Mouse (Mus musculus) testis, postnatal 10 days (tissue): Measurements from ENCODE around the gene Usmg5.
A peak's percentile ranks its signal among the peaks of the same experiment; 100 is the strongest.
"Not testable (repeated sequence)": the region's sequence is repeated elsewhere in the genome, so short reads cannot be mapped to it uniquely, and the experiment has no call there.

Experiments used
- DNase-seq: peaks from one replicate; pipeline ENCODE4 v3.0.0; 2021; ENCODE audit warnings: low spot score

Gene Usmg5

DNA sequence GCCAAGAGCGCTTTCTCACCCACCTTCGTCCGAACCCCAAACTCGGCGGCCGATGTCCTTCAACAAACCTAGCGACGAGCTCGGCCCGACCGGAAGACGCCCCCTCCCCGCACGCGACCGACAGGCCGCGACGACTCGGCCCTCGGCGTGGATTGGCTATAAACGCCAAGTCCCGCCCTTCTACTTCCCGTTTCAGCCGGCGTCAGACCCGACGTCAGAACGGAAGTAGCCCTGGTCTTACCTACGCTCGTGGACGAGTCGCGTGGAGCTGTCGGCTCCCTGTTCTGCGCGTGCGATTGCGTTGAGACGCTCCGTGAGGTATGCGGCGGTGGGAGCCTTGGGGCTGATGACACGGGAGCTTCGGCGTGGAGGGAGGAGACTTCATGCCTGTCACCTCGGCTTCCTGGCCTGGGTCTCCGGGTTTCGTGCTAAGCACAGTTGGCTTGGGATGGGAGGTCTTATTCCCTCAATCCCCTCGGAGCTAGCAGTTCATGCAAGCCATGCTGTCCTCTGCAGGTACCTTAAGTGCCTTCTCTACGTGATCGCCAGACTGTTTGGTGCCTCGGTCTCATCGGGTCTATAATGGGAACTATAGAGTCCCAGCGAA, at the start of gene Usmg5, which contains the start of gene Pdcd11:
Gene Usmg5, minus strand, starts transcription at position 98 of the 607 bp plus-strand sequence.
Gene Pdcd11, plus strand, starts transcription at position 219 of the 607 bp plus-strand sequence.
- peak; percentile 96 for DNase-seq

DNA sequence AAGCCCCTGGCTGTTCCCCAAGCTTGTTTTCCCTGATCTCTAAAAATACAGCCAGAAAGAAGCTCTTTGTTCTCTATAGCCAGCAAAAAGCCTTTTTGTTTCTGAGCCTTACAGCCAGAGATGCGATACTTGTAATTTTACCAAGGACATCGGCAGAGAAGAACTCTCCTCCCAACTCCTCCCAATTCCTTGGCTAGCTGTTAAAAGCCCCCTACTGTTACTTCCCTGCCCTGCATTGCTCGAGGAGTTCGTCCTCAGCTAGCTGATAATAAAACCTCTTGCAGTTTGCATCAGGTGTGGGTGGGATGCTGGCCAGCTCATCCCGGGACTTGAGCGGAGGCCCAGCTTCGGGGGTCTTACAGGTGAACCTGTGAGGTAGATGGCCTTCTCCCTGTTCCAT, 49.2 kb upstream of the Usmg5 start:
- DNase-seq, result not testable (repeated sequence)

DNA sequence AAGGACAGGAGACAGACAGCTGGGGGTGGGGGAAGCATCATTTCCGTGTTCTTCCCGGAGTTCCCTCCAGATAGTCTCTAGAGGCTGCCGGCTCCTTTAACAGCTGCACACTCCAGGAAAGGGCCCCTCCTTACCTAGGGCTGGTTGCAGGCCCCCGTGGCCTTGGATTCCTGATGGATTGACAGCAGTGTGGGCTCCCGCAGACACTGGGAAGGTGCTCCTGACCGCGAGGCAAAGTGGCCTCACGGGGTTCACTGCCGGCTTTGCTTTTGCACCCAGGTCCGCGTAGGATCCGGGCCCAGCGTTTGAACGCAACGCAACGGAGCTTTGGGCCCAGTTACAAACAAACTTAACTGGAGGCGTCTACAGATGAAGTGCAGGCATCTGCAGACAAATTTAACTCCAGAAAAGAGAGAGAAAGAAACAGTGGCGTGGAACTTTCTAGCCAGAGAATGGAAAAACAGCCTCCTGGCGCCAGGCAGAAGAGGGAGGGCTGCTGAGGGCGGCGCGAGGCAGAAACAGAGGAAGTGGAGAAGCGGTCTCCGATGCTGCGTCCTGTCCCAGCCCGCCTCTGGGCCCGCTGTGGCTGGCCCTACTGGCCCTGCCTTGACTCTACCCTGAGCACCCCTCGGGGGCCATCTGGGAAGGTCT, 47.4 kb upstream of the Usmg5 start, which contains the start of gene Calhm2:
Gene Calhm2, minus strand, starts transcription at position 524 of the 651 bp plus-strand sequence.
- peak; percentile 75 for DNase-seq

DNA sequence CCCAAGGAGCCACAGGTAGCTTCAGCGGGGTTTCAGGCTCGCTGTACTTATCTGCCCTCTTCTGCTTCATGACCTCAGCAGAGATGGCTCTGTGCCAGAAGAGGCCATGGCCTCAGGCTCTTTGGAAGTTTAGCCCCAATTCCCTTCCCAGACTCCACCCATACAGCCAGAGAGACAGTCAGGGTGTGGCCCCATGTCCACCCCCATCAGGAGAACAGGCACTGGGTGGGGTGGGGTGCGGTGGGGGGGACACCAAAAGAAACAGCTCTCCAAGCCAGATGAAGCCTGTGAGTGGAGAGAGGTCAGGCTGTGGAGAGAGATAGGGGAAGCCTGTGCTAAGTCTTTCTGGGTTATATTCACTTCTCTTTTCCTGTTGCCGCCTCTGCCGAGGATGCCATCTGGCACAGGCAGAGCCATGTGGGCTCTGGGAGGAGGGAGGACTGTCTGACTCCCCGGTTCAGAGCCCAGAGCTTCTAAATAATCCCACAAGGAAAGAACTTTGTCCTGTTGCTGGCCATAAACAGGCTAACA, 46.7 kb upstream of the Usmg5 start:
- DNase-seq, result peak; percentile 75

DNA sequence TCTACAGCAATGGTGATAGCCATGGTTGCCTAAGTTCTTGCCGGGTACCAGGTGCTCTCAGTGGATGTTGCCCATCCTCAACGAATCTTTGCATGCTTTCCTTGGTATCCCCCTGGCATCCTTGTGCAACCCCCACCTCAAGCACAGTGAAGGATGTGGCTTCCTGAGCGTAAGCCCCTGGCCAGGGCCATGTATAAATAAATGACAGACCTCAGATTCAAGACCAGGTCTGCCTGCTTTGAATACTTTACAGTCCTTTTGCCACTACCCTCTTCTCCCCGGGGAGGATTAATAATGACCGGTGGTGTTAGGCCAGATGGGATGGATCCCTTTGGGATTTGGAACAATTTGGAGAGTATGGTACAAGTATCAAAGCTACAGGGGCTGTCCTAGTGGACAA, 45.7 kb upstream of the Usmg5 start:
- no peak for DNase-seq

DNA sequence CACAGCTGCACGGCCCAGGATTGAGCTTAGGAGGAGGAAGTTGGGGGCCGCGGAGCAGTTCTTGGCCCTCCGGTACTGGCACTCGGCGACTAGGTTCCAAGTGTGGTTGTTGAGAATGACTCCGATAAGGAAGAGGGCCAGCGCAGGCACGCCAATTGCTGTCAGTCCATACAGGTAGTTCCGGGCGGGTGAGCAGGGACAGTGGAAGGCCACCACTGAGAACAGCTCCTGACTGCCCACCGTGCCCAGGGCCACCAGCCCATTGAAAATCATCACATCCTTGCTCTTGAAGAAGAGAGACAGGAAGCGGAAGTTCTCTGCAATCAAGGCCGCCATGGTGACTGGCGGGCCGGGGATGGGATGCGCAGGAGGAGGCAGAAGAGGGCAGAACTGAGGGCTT, 45.1 kb upstream of the Usmg5 start:
- no peak for DNase-seq

DNA sequence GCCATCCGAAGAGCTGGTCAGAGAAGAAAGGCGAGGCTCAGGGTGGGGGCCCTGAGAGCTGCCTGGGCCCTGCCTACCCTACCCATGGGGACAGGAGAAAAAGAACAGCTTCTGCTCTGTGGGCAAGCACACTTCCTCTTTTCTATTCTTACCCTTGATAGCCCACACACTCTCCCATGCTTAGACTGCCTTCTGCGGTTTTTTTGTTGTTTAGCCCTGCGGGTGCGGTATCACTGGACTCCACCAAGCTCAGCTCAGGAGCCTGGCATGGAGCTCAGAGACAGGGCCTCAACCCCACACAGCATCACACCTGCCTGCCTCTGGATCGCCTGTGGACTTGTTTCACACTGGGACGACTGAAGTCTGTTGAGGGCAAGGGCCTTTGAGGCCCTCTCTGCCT, 42.7 kb upstream of the Usmg5 start:
- no peak for DNase-seq

DNA sequence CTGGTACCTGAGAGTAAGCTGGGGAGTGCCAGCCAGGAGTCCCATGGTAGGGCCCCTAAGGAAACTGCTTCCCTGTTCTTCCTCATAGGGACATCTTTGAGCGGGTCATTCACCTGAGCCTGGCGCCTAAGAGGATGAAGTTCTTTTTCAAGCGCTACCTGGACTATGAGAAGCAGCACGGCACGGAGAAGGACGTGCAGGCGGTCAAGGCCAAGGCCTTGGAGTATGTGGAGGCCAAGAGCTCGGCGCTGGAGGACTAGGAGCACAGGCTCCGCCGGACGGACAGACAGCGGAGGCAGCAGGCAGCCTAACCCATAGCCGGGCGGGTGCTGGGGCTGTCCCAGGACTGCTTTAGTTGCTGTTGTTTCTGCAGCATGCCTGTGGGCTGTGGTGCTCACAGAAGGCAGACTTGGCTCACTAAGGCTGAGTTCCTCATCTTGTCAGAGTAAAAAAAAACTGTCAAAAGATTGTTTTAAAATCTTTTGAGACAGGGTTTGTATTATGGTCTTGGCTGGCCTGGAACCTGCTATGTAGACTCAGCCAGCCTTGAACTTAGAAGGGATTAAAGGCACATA, 40.2 kb upstream of the Usmg5 start:
- no peak for DNase-seq

DNA sequence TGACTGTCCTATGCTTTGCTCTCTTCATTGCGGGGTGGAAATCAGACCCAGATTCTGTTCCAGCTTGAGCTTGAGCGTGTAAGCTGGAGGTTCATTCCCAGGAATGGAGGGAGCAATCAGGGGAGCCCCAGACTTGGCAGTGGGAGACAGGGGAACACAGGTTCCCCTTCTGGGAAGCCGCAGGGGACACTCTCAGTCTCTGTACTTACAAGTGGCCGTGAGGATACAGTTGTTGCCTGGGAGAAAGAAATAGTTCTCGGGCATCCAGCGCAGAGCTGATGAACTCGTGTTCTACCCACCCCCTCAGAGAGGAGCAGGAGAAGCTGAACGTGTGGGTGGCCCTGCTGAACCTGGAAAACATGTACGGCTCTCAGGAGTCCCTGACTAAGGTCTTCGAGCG, 38.4 kb upstream of the Usmg5 start:
- DNase-seq, result peak; percentile 37

DNA sequence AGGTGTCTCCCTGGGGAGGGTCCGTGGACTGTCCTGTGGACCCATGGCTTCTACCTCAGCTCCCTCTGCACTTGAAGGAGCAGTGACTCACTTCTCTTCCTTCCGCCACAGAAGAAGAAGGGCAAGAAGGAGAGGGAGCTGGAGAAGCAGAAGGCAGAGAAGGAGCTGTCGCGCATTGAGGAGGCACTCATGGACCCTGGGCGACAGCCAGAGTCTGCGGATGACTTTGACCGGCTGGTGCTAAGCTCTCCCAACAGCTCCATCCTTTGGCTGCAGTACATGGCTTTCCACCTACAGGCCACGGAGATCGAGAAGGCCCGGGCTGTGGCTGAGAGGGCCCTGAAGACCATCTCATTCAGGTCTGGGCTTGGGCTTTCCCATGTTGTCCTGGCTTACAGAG, 37.7 kb upstream of the Usmg5 start:
- DNase-seq, result no peak

DNA sequence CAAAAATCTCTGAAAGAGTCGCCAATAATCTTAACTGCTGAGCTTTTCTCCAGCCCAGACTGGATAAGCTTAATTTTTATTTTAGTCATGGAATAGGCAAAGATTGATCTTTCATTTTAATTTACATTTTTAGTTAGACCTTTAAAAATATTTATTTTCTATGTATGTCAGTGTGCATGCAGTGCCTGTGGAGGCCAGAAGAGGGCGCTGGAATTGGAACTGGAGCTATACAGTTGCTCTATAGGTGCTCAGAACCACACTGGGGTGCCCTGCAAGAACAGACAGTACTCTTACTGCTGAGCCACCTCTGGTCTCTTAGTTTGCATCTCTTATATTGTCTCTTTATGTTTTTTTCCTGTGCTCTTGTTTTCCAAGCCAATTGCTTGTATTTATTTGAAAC, 32.4 kb upstream of the Usmg5 start:
- peak; percentile 72 for DNase-seq

DNA sequence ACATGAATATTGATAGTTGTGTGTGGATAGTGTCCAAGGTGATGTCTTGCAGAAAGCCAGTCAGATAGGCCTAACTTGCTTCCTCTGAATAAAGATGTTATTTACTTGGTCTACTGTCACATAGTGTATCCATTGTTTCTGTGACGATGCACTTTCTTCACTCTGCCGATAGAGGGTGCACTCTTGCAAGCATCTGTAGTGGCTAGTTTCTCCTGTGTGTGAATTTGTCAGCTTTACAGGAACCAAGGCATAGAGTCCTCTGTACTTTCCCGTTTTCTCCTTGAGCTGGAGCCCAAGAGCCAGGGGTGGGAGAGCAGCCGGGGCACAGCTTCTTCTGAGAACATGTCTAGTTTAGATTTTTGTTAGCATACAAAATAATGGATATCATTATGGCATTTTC, 30.6 kb upstream of the Usmg5 start:
- no peak for DNase-seq

DNA sequence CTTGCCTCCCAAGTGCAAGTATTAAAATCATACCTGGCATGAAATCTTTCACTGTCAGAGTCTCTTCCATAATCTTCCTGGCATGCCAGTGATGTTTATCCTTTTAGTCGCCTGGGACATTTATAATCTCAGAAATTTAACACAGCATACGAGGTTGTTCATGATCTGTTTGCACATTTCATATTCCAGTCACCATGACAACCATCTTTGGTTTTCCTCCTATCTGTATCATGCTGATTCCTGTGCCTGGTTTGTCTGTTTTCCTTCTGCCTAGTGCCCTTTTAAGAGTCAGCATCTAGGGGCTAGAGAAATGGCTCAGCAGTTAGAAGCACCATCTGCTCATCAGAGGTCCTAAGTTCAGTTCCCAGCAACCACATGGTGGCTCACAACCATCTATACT, 28.2 kb upstream of the Usmg5 start:
- no peak for DNase-seq

DNA sequence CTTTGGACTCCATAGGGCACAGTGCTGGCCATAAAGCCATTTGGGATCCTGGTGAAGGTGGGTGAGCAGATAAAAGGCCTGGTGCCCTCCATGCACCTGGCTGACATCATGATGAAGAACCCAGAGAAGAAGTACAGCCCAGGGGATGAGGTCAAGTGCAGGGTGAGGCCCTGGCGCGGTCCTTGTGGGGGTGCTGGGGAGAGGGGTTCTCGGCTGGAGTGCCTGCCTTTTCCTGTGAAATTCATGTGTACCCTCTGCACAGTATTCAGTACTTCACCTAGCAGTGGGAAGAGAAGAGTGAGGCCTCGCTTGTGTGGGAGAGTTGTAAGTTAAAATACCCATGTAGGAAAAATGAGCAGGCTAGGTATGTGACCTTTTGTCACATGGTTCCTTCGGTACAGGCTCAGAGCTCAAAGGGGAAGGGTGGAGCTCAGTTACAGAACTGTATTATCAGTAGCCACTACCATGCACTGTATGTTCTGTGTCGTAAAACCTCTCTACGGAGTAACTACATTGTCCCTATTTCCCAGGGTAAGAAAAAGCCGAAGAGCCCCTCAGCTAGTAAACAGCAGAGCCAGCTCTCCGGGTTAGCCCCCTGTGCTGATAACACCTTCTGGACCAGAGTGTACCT, 14.3 kb upstream of the Usmg5 start:
- DNase-seq, result no peak

DNA sequence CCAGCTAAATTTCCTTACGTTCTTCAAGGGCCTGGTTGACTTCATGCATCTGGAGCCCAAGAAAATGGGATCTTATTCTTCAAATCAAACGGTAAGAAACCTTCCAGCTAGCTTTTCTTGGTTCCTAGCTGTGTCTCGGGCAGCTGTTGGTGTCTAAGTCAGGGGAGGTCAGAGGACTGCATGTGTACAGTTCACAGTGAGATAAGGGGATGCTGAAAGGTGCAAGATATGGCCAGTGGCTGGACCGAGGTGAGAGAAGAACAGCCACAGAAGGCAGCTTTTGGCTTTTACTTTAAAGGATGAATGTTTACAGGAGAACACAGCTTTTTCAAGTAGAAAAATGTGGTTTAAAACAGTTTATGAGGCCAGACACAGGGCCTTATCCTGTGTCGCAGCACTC, 10.6 kb upstream of the Usmg5 start:
- DNase-seq, result no peak

DNA sequence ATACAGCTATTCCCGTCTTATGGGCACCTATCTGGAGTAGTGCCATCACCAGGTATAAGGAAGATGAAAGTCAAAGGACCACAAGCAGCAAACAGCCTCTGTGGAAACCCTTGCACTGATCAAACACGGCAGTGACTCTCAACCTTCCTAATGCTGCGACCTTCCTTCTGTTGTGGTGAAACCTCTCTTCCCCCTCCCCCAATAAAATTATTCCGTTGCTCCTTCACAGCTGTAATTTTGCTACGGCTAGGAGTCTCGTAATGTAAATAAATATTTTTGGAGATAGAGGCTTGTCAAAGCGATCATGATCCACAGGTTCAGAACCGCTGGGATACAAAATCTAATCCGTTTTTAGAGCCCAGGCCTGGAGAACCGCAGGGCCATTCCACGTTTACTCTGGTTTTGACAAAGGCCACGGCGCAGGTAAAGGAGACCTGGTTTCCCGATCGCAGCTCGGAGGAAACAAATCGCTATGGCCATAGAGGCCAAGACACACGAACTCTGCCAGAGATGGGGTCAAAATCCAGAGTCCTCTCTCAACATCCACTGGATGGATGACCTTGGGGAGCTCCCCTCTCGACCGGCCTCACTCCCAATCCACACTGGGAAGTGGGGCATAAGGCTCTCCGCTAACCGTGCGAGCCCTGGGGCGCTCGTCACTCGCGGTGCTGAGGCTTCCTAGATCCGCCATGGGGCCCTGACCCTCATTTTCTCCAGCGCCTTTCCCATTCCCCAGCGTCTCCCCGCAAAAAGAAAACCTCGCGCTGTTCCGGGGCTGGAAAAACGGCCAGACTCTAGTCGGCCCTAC, 525 bp downstream of the Usmg5 start:
- DNase-seq, result no peak

DNA sequence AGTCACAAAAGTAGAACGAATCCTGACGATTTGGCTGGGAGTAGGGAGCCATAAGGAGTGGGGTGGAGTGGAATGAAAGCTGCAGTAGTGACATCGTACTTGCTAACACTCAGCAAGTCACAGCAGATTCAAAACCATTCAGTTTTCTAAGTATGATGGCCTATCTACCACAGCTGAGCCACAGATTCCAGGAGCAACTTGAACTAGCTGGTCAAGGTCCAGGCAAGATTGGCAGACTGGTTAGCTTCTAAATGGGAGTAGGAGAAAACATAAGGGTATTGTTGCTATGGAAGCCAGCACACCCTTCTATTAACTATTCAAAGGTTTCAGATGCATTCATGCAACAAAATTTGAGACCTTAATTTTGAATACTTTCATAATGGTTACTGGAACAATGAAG, 2.2 kb downstream of the Usmg5 start:
- DNase-seq, result no peak

DNA sequence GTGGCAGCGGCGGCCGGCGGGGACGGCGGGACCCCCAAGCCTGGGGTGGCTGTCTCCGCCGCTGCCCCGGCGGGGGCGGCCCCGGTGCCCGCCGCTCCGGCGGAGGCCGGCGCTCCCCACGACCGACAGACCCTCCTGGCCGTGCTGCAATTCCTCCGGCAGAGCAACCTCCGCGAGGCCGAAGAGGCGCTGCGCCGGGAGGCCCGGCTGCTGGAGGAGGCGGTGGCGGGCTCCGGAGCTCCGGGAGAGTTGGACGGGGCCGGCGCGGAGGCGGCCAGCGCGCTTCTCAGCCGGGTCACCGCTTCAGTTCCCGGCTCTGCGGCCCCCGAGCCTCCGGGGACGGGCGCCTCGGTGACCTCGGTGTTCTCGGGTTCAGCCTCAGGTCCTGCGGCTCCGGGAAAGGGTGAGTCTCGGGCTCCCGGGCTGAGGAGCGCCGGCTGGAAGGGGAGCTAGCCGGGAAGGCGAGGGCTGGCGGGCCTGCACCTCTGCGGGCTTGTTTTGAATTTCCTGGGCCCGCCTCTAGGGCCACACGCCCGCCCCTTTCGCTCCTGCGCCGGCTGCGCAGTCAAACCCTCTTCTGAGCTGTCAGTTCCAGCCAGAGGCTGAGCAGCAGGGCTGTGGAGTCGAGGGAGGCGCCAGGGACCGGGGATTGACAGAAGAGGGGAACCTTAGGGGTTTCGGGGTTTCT, 22.4 kb downstream of the Usmg5 start:
- DNase-seq, result peak; percentile 85

DNA sequence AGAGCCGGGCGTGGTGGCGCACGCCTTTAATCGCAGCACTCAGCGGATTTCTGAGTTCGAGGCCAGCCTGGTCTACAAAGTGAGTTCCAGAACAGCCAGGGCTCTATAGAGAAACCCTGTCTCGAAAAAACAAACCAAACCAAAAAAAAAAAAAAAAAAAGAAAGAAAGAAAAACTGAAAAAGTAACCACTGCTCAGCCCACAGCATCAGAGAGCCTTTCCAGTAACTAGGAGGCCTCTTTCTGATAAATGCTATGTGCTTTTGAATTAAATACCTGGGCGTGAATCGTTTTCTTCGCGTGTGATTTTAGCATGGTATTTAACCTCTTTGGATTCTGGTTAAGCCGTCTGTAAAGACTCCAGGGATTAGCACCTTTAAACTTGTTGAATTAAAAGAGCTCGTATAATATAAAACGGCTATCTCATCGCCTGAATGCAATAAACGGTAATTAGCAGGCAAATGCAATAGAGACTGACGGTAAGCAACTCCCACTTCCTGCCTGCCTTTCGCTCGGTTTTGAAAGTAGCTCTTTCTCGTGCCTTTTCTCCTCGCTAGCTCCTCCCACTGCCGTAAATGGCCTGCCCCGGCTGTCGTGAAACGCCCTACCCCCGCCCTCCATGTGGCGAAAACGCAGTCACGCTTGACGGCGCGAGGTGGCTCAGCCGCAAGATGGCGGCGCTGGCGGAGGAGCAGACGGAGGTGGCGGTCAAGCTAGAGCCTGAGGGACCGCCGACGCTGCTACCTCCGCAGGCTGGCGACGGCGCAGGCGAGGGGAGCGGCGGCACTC, 23.2 kb downstream of the Usmg5 start, which contains the start of gene Taf5:
Gene Taf5, plus strand, starts transcription at position 651 of the 787 bp plus-strand sequence.
- DNase-seq, result peak; percentile 98

DNA sequence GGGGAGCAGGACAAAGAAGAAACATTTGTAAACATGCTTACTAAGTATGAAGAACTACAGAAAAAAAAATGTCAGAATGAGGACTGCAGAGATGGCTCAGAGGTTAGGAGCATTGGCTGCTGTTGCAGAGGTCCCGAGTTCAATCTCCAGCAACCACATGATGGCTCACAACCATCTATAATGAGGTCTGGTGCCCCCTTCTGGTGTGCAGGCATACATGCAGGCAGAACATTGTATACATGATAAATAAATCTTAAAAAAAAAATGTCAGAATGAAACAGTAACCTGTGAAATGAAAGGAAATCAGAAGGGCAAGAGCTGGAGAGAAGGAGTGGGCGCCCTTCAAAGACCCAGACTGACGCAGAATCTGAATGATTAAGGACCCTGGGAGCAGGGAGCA, 24.6 kb downstream of the Usmg5 start:
- no peak for DNase-seq
